Mouse (Mus musculus) myocyte (in vitro differentiated cells): ENCODE data around the gene Olfr821. TPM values are rescaled to one million over a fixed set of nuclear protein-coding genes. Genes with fewer than 3 reads are reported as not detected.
"Not testable (repeated sequence)": the region's sequence is repeated elsewhere in the genome, so short reads cannot be mapped to it uniquely, and the experiment has no call there.

Source experiments
- H3K27me3 ChIP-seq: one replicate; pipeline ENCODE4 v1.6.1; 2011; ENCODE audit not compliant: control insufficient read depth, insufficient read depth, insufficient read length
- H3K36me3 ChIP-seq: one replicate; pipeline ENCODE4 v1.6.1; 2011; ENCODE audit not compliant: control insufficient read depth, insufficient read depth
- H3K4me2 ChIP-seq: one replicate; pipeline ENCODE4 v1.6.1; 2011; ENCODE audit warnings: low read depth, control low read depth
- H3K4me3 ChIP-seq: one replicate; pipeline ENCODE4 v1.5.1; 2011; ENCODE audit warnings: mild to moderate bottlenecking, control low read depth, moderate library complexity
- H3K79me2 ChIP-seq: one replicate; pipeline ENCODE4 v1.6.1; 2011; ENCODE audit not compliant: control insufficient read depth, insufficient read depth
- H3ac ChIP-seq: one replicate; pipeline ENCODE4 v1.6.1; 2011; ENCODE audit not compliant: control insufficient read depth, insufficient read length
- CEBPB ChIP-seq: IDR thresholded peaks from 2 replicates; pipeline ENCODE4 v1.6.1; 2011; ENCODE audit warnings: mild to moderate bottlenecking, moderate library complexity; ENCODE audit not compliant: poor library complexity, insufficient read depth, severe bottlenecking
- E2F4 ChIP-seq: IDR thresholded peaks from one replicate; pipeline ENCODE4 v1.6.1; 2011; ENCODE audit warnings: mild to moderate bottlenecking, control low read depth, moderate library complexity; ENCODE audit not compliant: insufficient read depth
- MAX ChIP-seq: IDR thresholded peaks from one replicate; pipeline ENCODE4 v1.6.1; 2011; ENCODE audit warnings: low read depth, mild to moderate bottlenecking, control low read depth
- MYOD1 ChIP-seq, 3 experiments: IDR thresholded peaks; one replicate each; pipeline ENCODE4 v1.6.1; 2011; ENCODE audit warnings: control low read depth in 2 of 3, low read depth in 2 of 3, mild to moderate bottlenecking in 2 of 3, moderate library complexity in 1 of 3; ENCODE audit not compliant: insufficient read length in 2 of 3, control insufficient read depth in 1 of 3
- MYOG ChIP-seq, 3 experiments: IDR thresholded peaks; one replicate each; pipeline ENCODE4 v1.6.1; 2011; ENCODE audit warnings: control low read depth in 2 of 3, low read depth in 2 of 3, mild to moderate bottlenecking in 2 of 3; ENCODE audit not compliant: insufficient read length in 2 of 3, control insufficient read depth in 1 of 3, insufficient read depth in 1 of 3
- POLR2A ChIP-seq: IDR thresholded peaks from one replicate; pipeline ENCODE4 v1.6.1; 2011; ENCODE audit warnings: low read depth, mild to moderate bottlenecking, control low read depth, moderate library complexity; ENCODE audit not compliant: insufficient read length
- POLR2AphosphoS2 ChIP-seq: IDR thresholded peaks from one replicate; pipeline ENCODE4 v1.6.1; 2011; ENCODE audit warnings: low read depth, control low read depth; ENCODE audit not compliant: insufficient read length
- REST ChIP-seq: IDR thresholded peaks from one replicate; pipeline ENCODE4 v1.6.1; 2011; ENCODE audit warnings: mild to moderate bottlenecking, control low read depth, moderate library complexity; ENCODE audit not compliant: insufficient read depth, insufficient read length
- SRF ChIP-seq: IDR thresholded peaks from one replicate; pipeline ENCODE4 v1.6.1; 2011; ENCODE audit warnings: low read depth; ENCODE audit not compliant: control insufficient read depth, insufficient read length
- TCF12 ChIP-seq: IDR thresholded peaks from one replicate; pipeline ENCODE4 v1.6.1; 2011; ENCODE audit warnings: mild to moderate bottlenecking, control low read depth; ENCODE audit not compliant: poor library complexity, insufficient read depth, severe bottlenecking
- TCF3 ChIP-seq: IDR thresholded peaks from one replicate; pipeline ENCODE4 v1.6.1; 2011; ENCODE audit warnings: low read depth, control low read depth; ENCODE audit not compliant: insufficient read length
- USF1 ChIP-seq: IDR thresholded peaks from one replicate; pipeline ENCODE4 v1.6.1; 2011; ENCODE audit warnings: low read depth, mild to moderate bottlenecking, control low read depth, moderate library complexity
- polyA plus RNA-seq: library from polyadenylated mRNA; unstranded; fragments of >200 nt; fragmentation: generic; extraction: Trizol; gene quantifications from one replicate; pipeline ENCODE4 v1.2.1, GENCODE M21; 2012; ENCODE audit warnings: missing spikeins

The Olfr821 gene
- polyA plus RNA-seq = not detected

- no peaks in the 10 kb centered on the region for H3K27me3 ChIP-seq
- H3K79me2 ChIP-seq = no peaks in the 10 kb centered on the region
- no peak for TF ChIP-seq TCF3
- no peak for TF ChIP-seq USF1
- no peak for TF ChIP-seq SRF
- no peak for TF ChIP-seq MYOG (IDR thresholded peaks at IDR 0.05; ENCODE audit: control insufficient read depth in 1 of 3, insufficient read depth in 1 of 3, insufficient read length in 2 of 3, low read depth in 2 of 3)
- TF ChIP-seq MYOD1 (IDR thresholded peaks at IDR 0.05; ENCODE audit: control insufficient read depth in 1 of 3, insufficient read length in 2 of 3, low read depth in 2 of 3) = no peak
- no peak for TF ChIP-seq TCF12
- no peak for TF ChIP-seq REST
- TF ChIP-seq POLR2AphosphoS2 = no peak
- no peak for TF ChIP-seq E2F4
- no peak for TF ChIP-seq POLR2A
- TF ChIP-seq CEBPB = no peak
- no peak for TF ChIP-seq MAX
- H3K4me2 ChIP-seq = no peak within 1 kb of the TSS
- no peaks in the 10 kb centered on the region for H3K36me3 ChIP-seq
- H3ac ChIP-seq = no peak within 1 kb of the TSS
- H3K4me3 ChIP-seq = no peak within 1 kb of the TSS
Measured at GRCm38 (mm10) chr10:130030048-130030447, at the start of gene Olfr821. TSS of gene Olfr821 (plus strand) at chr10:130030348.

- not testable (repeated sequence) for H3K79me2 ChIP-seq, H3K27me3 ChIP-seq, H3ac ChIP-seq, H3K4me3 ChIP-seq, H3K36me3 ChIP-seq, H3K4me2 ChIP-seq
Measured at GRCm38 (mm10) chr10:129981867-129982266, 48.3 kb upstream of the Olfr821 start.

GRCm38 (mm10) chr10:129984962-129985361 is 45.2 kb upstream of the Olfr821 start, which contains the start of gene Gm10310:
TSS of gene Gm10310 (minus strand) at chr10:129985062.
- not testable (repeated sequence) for H3K36me3 ChIP-seq, H3K79me2 ChIP-seq, H3K4me3 ChIP-seq, H3K4me2 ChIP-seq, H3K27me3 ChIP-seq, H3ac ChIP-seq

GRCm38 (mm10) chr10:130004104-130004503 is 26.0 kb upstream of the Olfr821 start:
- not testable (repeated sequence) for H3ac ChIP-seq, H3K4me2 ChIP-seq, H3K27me3 ChIP-seq, H3K79me2 ChIP-seq, H3K4me3 ChIP-seq, H3K36me3 ChIP-seq

- H3K4me2 ChIP-seq, H3K4me3 ChIP-seq, H3K79me2 ChIP-seq, H3ac ChIP-seq, H3K36me3 ChIP-seq, H3K27me3 ChIP-seq: not testable (repeated sequence)
Measured at GRCm38 (mm10) chr10:130005366-130005765, 24.8 kb upstream of the Olfr821 start.

GRCm38 (mm10) chr10:130012321-130012720 is 17.8 kb upstream of the Olfr821 start, which contains the start of gene Olfr820:
TSS of gene Olfr820 (plus strand) at chr10:130012621.
- Histone ChIP-seq H3K27me3 (no peaks in the 10 kb centered on the region), H3K36me3 (no peaks in the 10 kb centered on the region), H3ac (no peak within 1 kb of the TSS), H3K4me3 (no peak within 1 kb of the TSS), H3K4me2 (no peak within 1 kb of the TSS), H3K79me2 (no peaks in the 10 kb centered on the region)
- TF ChIP-seq USF1 = no peak
- no peak for TF ChIP-seq MYOG (IDR thresholded peaks at IDR 0.05; ENCODE audit: control insufficient read depth in 1 of 3, insufficient read depth in 1 of 3, insufficient read length in 2 of 3, low read depth in 2 of 3)
- TF ChIP-seq MYOD1 (IDR thresholded peaks at IDR 0.05; ENCODE audit: control insufficient read depth in 1 of 3, insufficient read length in 2 of 3, low read depth in 2 of 3) = no peak
- TF ChIP-seq POLR2AphosphoS2 = no peak
- TF ChIP-seq CEBPB = no peak
- TF ChIP-seq REST = no peak

- H3K4me3 ChIP-seq = no peak overlapping the region
- TF ChIP-seq USF1 = no peak
- no peak for TF ChIP-seq CEBPB
- TF ChIP-seq TCF3 = no peak
- TF ChIP-seq MYOD1 (IDR thresholded peaks at IDR 0.05; ENCODE audit: control insufficient read depth in 1 of 3, insufficient read length in 2 of 3, low read depth in 2 of 3) = no peak
- no peak for TF ChIP-seq POLR2A
- no peak for TF ChIP-seq SRF
- no peak for TF ChIP-seq REST
- TF ChIP-seq TCF12 = no peak
- TF ChIP-seq MAX = no peak
- TF ChIP-seq POLR2AphosphoS2 = no peak
- TF ChIP-seq E2F4 = no peak
- no peaks in the 10 kb centered on the region for H3K27me3 ChIP-seq
- H3K36me3 ChIP-seq = no peaks in the 10 kb centered on the region
- no peaks in the 10 kb centered on the region for H3K79me2 ChIP-seq
- no peak overlapping the region for H3K4me2 ChIP-seq
- H3ac ChIP-seq = no peak overlapping the region
Measured at GRCm38 (mm10) chr10:130037096-130037495, 6.9 kb downstream of the Olfr821 start.
